Mouse (Mus musculus) testis, adult 2 months (tissue): ENCODE results near the gene Col16a1.

Experiments used
- CTCF ChIP-seq: fragments of 200-500 bp; IDR thresholded peaks from 2 replicates; pipeline ENCODE4 v1.5.1; 2012; ENCODE audit warnings: low read depth, mild to moderate bottlenecking, inconsistent platforms, low read length, moderate library complexity; ENCODE audit not compliant: control insufficient read depth, insufficient read depth, insufficient replicate concordance
- POLR2A ChIP-seq: fragments of 200-500 bp; IDR thresholded peaks from 2 replicates; pipeline ENCODE4 v1.6.1; 2012; ENCODE audit warnings: low read depth, mild to moderate bottlenecking, inconsistent platforms, low read length, moderate library complexity; ENCODE audit not compliant: control insufficient read depth

GRCm38 (mm10) chr4:130125935-130126334 lies 78.3 kb downstream of the Col16a1 start:
- no peak for TF ChIP-seq POLR2A
- TF ChIP-seq CTCF: no peak
